Mouse (Mus musculus) layer of hippocampus, postnatal 36 days (tissue): ENCODE results near the gene Usp49. TPM values are rescaled to one million over a fixed set of nuclear protein-coding genes. Genes with fewer than 3 reads are reported as not detected.

Experiments
- total RNA-seq, 2 experiments: library from RNA; stranded (reverse); gene quantifications; 2 replicates each; pipeline ENCODE4 v1.2.3; 2021

The Usp49 gene
- total RNA-seq, 2 experiments from 2014 or later, result 10.5 to 11.5 TPM

Other genes starting within 250 kb of the Usp49 start
- gene Guca1b, start 245.3 kb upstream of the Usp49 start, total RNA-seq, result 1 to 10 TPM; 1.8 to 1.9 TPM
- gene Guca1a, start 230.1 kb upstream of the Usp49 start, total RNA-seq, result not detected
- gene AI661453, start 194.1 kb upstream of the Usp49 start, total RNA-seq, result under 1 TPM; 0.10 to 0.33 TPM
- gene 1700001C19Rik, start 193.3 kb upstream of the Usp49 start, total RNA-seq, result not detected
- gene Taf8, start 128.4 kb upstream of the Usp49 start, total RNA-seq, result 10 to 100 TPM; 20.9 to 22.3 TPM
- gene Ccnd3, start 125.6 kb upstream of the Usp49 start, total RNA-seq, result 10 to 100 TPM; 35.2 to 44.3 TPM
- 10 to 100 TPM; 17.2 to 18.3 TPM for gene Bysl, start 19.2 kb upstream of the Usp49 start, total RNA-seq
- 10 to 100 TPM; 34.1 to 40.4 TPM for gene Med20, start 19.1 kb upstream of the Usp49 start, total RNA-seq
- 1 to 10 TPM; 5.3 to 5.4 TPM for gene Gm20517, start 19.1 kb upstream of the Usp49 start, total RNA-seq
- 100 to 1,000 TPM; 192 to 223 TPM for gene Tomm6, start 57.7 kb downstream of the Usp49 start, total RNA-seq
- gene Frs3, start 58.3 kb downstream of the Usp49 start, total RNA-seq, result 10 to 100 TPM; 24.2 to 25.9 TPM
- 1 to 10 TPM; 3.3 to 3.4 TPM for gene Gm21981, start 63.8 kb downstream of the Usp49 start, total RNA-seq
- gene Prickle4, start 64.0 kb downstream of the Usp49 start, total RNA-seq, result 1 to 10 TPM; 3.9 to 4.4 TPM
- gene Pgc, start 96.2 kb downstream of the Usp49 start, total RNA-seq, result not detected
- 10 to 100 TPM; 11.5 to 13.9 TPM for gene Tfeb, start 106.3 kb downstream of the Usp49 start, total RNA-seq
- gene Mdfi, start 204.0 kb downstream of the Usp49 start, total RNA-seq, result under 1 TPM; 0.40 to 0.91 TPM